Mouse (Mus musculus) cerebellum, adult 8-10 months (tissue): ENCODE data around the gene Tmem199.

Experiments
- DNase-seq: peaks from one replicate; pipeline ENCODE4 v3.0.0; 2022

Gene Tmem199

GRCm38 (mm10) chr11:78471326-78472103 is 40.5 kb downstream of the Tmem199 start:
- DNase-seq: no peak

- no peak for DNase-seq
Observed at GRCm38 (mm10) chr11:78467932-78468331, 44.0 kb downstream of the Tmem199 start.

- DNase-seq: no peak
Observed at GRCm38 (mm10) chr11:78467515-78467914, 44.5 kb downstream of the Tmem199 start.

- no peak for DNase-seq
Observed at GRCm38 (mm10) chr11:78466242-78466912, 45.6 kb downstream of the Tmem199 start.

GRCm38 (mm10) chr11:78465568-78466180 is 46.3 kb downstream of the Tmem199 start, which contains the start of gene Slc46a1:
Gene Slc46a1 (plus strand): TSS chr11:78465697.
- DNase-seq: peak; percentile 51

GRCm38 (mm10) chr11:78465116-78465515 is 46.9 kb downstream of the Tmem199 start:
- no peak for DNase-seq

GRCm38 (mm10) chr11:78463286-78464036 is 48.5 kb downstream of the Tmem199 start:
- no peak for DNase-seq

GRCm38 (mm10) chr11:78462669-78463068 is 49.3 kb downstream of the Tmem199 start:
- DNase-seq: no peak

GRCm38 (mm10) chr11:78461894-78462293 is 50.1 kb downstream of the Tmem199 start:
- DNase-seq: no peak

- DNase-seq: no peak
Observed at GRCm38 (mm10) chr11:78458740-78459139, 53.2 kb downstream of the Tmem199 start.
